Mouse (Mus musculus) hindbrain, embryonic 15.5 days (tissue): ENCODE results near the gene Fbxl22. TPM values are rescaled to one million over a fixed set of nuclear protein-coding genes. Genes with fewer than 3 reads are reported as not detected.

Experiments
- ATAC-seq: fragments of 200-750 bp; cut with Nextera tagmentation; 2 replicates; pipeline ENCODE4 v1.8.0; 2017; ENCODE audit warnings: low read depth, moderate number of reproducible peaks, moderate TSS enrichment; ENCODE audit not compliant: low FRiP score
- H3K27ac ChIP-seq: fragments of 300-500 bp; sonication (generic); replicated peaks from 2 replicates; pipeline ENCODE4 v1.5.1; 2015; ENCODE audit warnings: mild to moderate bottlenecking, inconsistent platforms
- H3K27me3 ChIP-seq: fragments of 300-500 bp; sonication (generic); 2 replicates; pipeline ENCODE4 v1.6.1; 2015; ENCODE audit warnings: control low read depth, inconsistent platforms
- H3K36me3 ChIP-seq: fragments of 300-500 bp; sonication (generic); 2 replicates; pipeline ENCODE4 v1.6.1; 2015; ENCODE audit warnings: control low read depth, inconsistent platforms
- H3K4me1 ChIP-seq: fragments of 300-500 bp; sonication (generic); replicated peaks from 2 replicates; pipeline ENCODE4 v1.6.1; 2015; ENCODE audit warnings: control low read depth, inconsistent platforms
- H3K4me2 ChIP-seq: fragments of 300-500 bp; sonication (generic); 2 replicates; pipeline ENCODE4 v1.6.1; 2015; ENCODE audit warnings: moderate library complexity, mild to moderate bottlenecking, inconsistent platforms
- H3K4me3 ChIP-seq: fragments of 300-500 bp; sonication (generic); 2 replicates; pipeline ENCODE4 v1.5.1; 2015; ENCODE audit warnings: mild to moderate bottlenecking, inconsistent platforms
- H3K9ac ChIP-seq: fragments of 300-500 bp; sonication (generic); 2 replicates; pipeline ENCODE4 v1.6.1; 2015; ENCODE audit warnings: inconsistent platforms
- H3K9me3 ChIP-seq: fragments of 300-500 bp; sonication (generic); 2 replicates; pipeline ENCODE4 v1.6.1; 2016; ENCODE audit warnings: control low read depth, inconsistent platforms
- WGBS: fragments of 180-500 bp; shearing (Covaris S2); methylation state at CpG from one replicate; pipeline ENCODE4 v1.1.7; 2015; 5-methylcytosine and 5-hydroxymethylcytosine counted together
- polyA plus RNA-seq: library from polyadenylated mRNA; unstranded; fragments of >200 nt; fragmentation: Nextera tagmentation; extraction: Ambion mirVana; gene quantifications from 2 replicates; pipeline ENCODE4 v1.2.1, GENCODE M21; 2015

Fbxl22 gene
- polyA plus RNA-seq, 1 experiment from 2014 or later: 1.2 TPM

GRCm38 (mm10) chr9:66506011-66506410, 8.4 kb downstream of the Fbxl22 start:
- Histone ChIP-seq H3K36me3 (peaks cover 72% of the 10 kb centered on the region), H3K9me3 (no peaks in the 10 kb centered on the region), H3K4me1 (peaks cover 24% of the 10 kb centered on the region), H3K4me3 (no peak overlapping the region), H3K9ac (no peak overlapping the region), H3K27me3 (no peaks in the 10 kb centered on the region), H3K27ac (peak overlapping the region; percentile 31; the same call in 1 of the 2 replicates), H3K4me2 (no peak overlapping the region)
- ATAC-seq: peak; percentile 53; the same call in 1 of the 2 replicates
- 8% methylated on average over 4 of the region's 4 CpGs for WGBS

GRCm38 (mm10) chr9:66505141-66505917, 9.1 kb downstream of the Fbxl22 start:
- H3K4me1 ChIP-seq: peaks cover 17% of the 10 kb centered on the region
- no peaks in the 10 kb centered on the region for H3K9me3 ChIP-seq
- H3K36me3 ChIP-seq: peaks cover 74% of the 10 kb centered on the region
- H3K27me3 ChIP-seq: no peaks in the 10 kb centered on the region
- no peak overlapping the region for H3K4me2 ChIP-seq
- ATAC-seq: no peak
- H3K27ac ChIP-seq: 0 out of 2 replicates have a peak overlapping the region, but pooled peaks have one; percentile 42
- 51% methylated on average over 9 of the region's 9 CpGs for WGBS
- no peak overlapping the region for H3K4me3 ChIP-seq
- no peak overlapping the region for H3K9ac ChIP-seq

GRCm38 (mm10) chr9:66504518-66504917, 9.9 kb downstream of the Fbxl22 start:
- H3K4me2 ChIP-seq: no peak overlapping the region
- no peak overlapping the region for H3K27ac ChIP-seq
- peaks cover 79% of the 10 kb centered on the region for H3K36me3 ChIP-seq
- H3K4me1 ChIP-seq: peaks cover 9% of the 10 kb centered on the region
- WGBS: 78% methylated on average over 13 of the region's 13 CpGs
- no peaks in the 10 kb centered on the region for H3K9me3 ChIP-seq
- H3K9ac ChIP-seq: no peak overlapping the region
- H3K4me3 ChIP-seq: no peak overlapping the region
- no peaks in the 10 kb centered on the region for H3K27me3 ChIP-seq
- ATAC-seq: no peak

DNA sequence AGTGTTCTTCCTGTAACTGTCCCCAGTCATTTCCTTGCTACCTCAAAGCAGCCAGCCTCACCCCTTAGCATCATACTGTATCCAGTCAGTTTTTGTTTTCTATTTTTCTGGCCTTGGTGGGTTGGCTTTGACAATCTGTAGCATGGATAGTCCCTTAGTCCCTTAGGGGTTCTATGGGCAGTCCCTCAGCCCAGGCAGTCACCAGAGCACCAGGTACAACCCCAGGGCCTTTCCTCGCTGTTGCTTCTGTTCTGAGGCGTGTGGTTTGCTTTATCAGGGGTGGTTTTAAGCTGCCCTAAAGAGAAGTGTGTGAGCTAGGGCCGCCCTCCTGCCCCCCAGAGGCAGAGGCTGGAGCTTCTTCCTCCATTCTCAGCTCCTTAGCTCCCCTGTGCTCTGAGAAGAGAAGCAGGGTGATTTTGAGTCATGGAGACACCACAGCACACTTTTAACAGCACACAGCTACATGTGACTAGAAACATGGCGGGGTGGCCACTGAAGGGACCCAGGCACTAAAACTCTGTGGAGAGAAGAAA, 10.4 kb downstream of the Fbxl22 start:
- no peaks in the 10 kb centered on the region for H3K27me3 ChIP-seq
- H3K36me3 ChIP-seq: peaks cover 73% of the 10 kb centered on the region
- no peak for ATAC-seq
- H3K4me3 ChIP-seq: no peak overlapping the region
- no peak overlapping the region for H3K4me2 ChIP-seq
- 89% methylated on average over 4 of the region's 4 CpGs for whole genome bisulfite sequencing
- no peaks in the 10 kb centered on the region for H3K9me3 ChIP-seq
- no peak overlapping the region for H3K9ac ChIP-seq
- peaks cover 8% of the 10 kb centered on the region for H3K4me1 ChIP-seq
- H3K27ac ChIP-seq: no peak overlapping the region

DNA sequence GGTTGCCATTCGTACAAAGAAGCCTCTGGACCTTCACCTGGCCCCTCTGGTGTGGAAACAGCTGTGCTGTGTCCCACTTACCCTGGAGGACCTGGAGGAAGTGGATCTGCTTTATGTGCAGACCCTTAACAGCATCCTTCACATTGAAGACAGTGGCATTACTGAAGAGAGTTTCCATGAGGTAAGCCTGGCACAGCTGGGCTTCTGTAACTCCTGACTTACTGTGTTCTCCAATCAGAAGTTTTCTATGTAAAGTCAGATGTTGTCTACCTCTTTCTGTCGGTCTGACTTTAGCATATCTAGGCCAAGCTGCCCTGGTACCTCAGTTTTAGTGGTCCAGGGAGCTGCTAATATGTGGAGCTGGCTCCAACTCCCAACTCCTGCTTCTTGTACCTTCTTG, 13.1 kb downstream of the Fbxl22 start:
- H3K9me3 ChIP-seq: no peaks in the 10 kb centered on the region
- H3K4me1 ChIP-seq: peaks cover 7% of the 10 kb centered on the region; the same call in 1 of the 2 replicates
- H3K36me3 ChIP-seq: peaks cover 70% of the 10 kb centered on the region
- H3K4me2 ChIP-seq: no peak overlapping the region
- H3K27ac ChIP-seq: no peak overlapping the region
- no peak overlapping the region for H3K9ac ChIP-seq
- no peaks in the 10 kb centered on the region for H3K27me3 ChIP-seq
- H3K4me3 ChIP-seq: no peak overlapping the region
- no peak for ATAC-seq
- WGBS: 89% methylated on average over 2 of the region's 2 CpGs

DNA sequence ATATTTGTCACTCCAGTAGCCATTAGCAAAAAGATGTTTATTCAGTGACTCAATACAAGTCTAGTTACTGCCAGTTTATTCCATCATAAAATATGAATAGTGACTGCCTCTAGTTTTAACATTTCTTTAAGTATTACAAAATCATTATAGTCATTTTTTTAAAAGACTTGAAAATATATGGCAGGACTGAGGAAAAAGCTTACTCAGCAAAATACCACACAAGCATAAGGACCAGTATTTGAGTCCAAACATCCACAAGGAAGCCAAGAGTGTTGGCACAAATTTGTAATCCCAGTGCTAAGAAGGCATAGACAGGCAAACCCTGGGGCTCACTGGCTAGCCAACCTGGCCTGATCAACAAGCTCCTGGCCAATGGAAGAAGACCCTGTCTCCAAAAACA, 20.4 kb downstream of the Fbxl22 start:
- no peak for ATAC-seq
- H3K36me3 ChIP-seq: peaks cover 84% of the 10 kb centered on the region

GRCm38 (mm10) chr9:66492361-66492760, 22.0 kb downstream of the Fbxl22 start:
- 94% methylated on average over 1 of the region's 1 CpGs for WGBS

More for the DNA sequence above, 20.4 kb downstream of the Fbxl22 start:
- H3K9ac ChIP-seq: no peak overlapping the region
- H3K4me1 ChIP-seq: no peaks in the 10 kb centered on the region
- H3K27ac ChIP-seq: no peak overlapping the region
- H3K4me3 ChIP-seq: no peak overlapping the region
- H3K27me3 ChIP-seq: no peaks in the 10 kb centered on the region
- H3K9me3 ChIP-seq: no peaks in the 10 kb centered on the region
- no peak overlapping the region for H3K4me2 ChIP-seq

DNA sequence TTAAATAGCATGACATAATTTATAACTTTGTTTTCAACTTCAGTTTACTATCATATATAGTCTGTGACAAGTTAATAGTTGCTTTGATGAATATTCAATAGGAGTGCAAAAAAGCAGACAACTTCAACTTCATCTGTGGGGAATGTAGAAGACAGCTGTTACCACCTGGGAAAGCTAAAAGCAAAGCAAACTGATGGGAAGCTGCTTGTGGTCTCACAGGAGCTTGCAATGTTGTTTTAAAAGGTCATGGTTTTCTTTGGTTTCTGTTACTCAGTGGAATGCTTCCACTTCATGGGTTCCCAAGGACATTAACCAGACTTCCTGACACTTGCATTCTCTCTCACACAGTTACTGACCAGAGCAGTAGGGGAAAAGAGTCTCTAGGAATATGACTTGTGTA, 25.6 kb downstream of the Fbxl22 start:
- ATAC-seq: no peak

More at GRCm38 (mm10) chr9:66492361-66492760, 22.0 kb downstream of the Fbxl22 start:
- ATAC-seq: no peak
- no peaks in the 10 kb centered on the region for H3K9me3 ChIP-seq
- H3K4me3 ChIP-seq: no peak overlapping the region
- no peak overlapping the region for H3K4me2 ChIP-seq
- H3K36me3 ChIP-seq: peaks cover 84% of the 10 kb centered on the region
- no peaks in the 10 kb centered on the region for H3K27me3 ChIP-seq
- no peak overlapping the region for H3K27ac ChIP-seq
- no peaks in the 10 kb centered on the region for H3K4me1 ChIP-seq
- no peak overlapping the region for H3K9ac ChIP-seq

GRCm38 (mm10) chr9:66483429-66483828, 31.0 kb downstream of the Fbxl22 start:
- Histone ChIP-seq H3K4me3 (no peak overlapping the region), H3K9ac (no peak overlapping the region), H3K4me1 (no peaks in the 10 kb centered on the region), H3K9me3 (no peaks in the 10 kb centered on the region), H3K27me3 (no peaks in the 10 kb centered on the region), H3K4me2 (no peak overlapping the region), H3K36me3 (peaks cover 66% of the 10 kb centered on the region), H3K27ac (no peak overlapping the region)
- 95% methylated on average over 3 of the region's 3 CpGs for WGBS
- no peak for ATAC-seq

More for the DNA sequence above, 25.6 kb downstream of the Fbxl22 start:
- H3K4me3 ChIP-seq: no peak overlapping the region
- no peaks in the 10 kb centered on the region for H3K27me3 ChIP-seq
- no peak overlapping the region for H3K27ac ChIP-seq
- H3K36me3 ChIP-seq: peaks cover 87% of the 10 kb centered on the region
- H3K4me1 ChIP-seq: no peaks in the 10 kb centered on the region
- no peak overlapping the region for H3K4me2 ChIP-seq
- no peak overlapping the region for H3K9ac ChIP-seq
- no peaks in the 10 kb centered on the region for H3K9me3 ChIP-seq

DNA sequence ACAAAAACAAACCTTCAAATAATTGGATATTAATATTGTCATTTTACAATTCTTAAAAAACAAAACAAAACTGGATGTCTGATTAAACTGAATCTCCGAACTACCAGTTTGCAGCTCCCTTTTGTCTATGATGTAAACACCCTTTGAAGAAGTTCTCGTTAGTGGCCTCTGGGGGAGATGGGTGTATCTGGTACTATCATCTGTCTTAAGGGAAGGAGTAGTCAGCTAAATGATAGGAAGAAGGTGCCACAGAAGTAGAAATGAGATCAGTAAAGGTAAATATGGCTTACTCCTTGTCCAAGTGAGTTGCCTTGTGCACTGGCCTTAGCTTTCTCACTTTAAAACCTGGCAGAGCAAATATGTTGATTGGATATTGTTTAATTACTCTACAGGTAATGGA, 36.6 kb downstream of the Fbxl22 start:
- no peak for ATAC-seq

DNA sequence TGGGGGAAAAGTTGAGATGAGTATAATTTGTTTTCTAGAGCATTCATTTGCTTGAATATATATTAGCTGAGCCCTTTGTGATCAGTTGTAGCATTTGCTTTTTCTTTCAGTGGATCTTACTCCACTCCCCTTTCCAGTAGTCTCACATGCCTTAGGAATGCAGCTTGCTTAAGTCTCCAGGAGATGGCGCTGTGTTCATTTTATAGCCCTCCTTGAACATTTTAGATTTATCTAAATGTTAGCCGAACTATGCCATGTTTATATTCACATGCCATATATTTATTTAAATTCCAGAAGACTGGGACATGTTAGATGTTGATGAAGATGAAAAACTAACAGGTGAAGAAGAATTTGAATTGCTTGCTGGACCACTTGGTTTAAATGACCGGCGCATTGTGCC, 49.3 kb downstream of the Fbxl22 start:
- no peak for ATAC-seq
- Histone ChIP-seq H3K4me2 (no peak overlapping the region), H3K27me3 (no peaks in the 10 kb centered on the region), H3K36me3 (peaks cover 55% of the 10 kb centered on the region), H3K4me3 (no peak overlapping the region), H3K4me1 (no peaks in the 10 kb centered on the region), H3K9me3 (no peaks in the 10 kb centered on the region), H3K9ac (no peak overlapping the region), H3K27ac (no peak overlapping the region)
- WGBS: 58% methylated on average over 4 of the region's 4 CpGs

More for the DNA sequence above, 36.6 kb downstream of the Fbxl22 start:
- Histone ChIP-seq H3K36me3 (peaks cover 52% of the 10 kb centered on the region), H3K9ac (no peak overlapping the region), H3K9me3 (no peaks in the 10 kb centered on the region), H3K27me3 (no peaks in the 10 kb centered on the region), H3K4me2 (no peak overlapping the region), H3K27ac (no peak overlapping the region), H3K4me3 (no peak overlapping the region), H3K4me1 (no peaks in the 10 kb centered on the region)
- WGBS: 89% methylated on average over 2 of the region's 2 CpGs
